Mouse (Mus musculus) lung, embryonic 15.5 days (tissue): Measurements from ENCODE around the gene Jph3. TPM values are rescaled to one million over a fixed set of nuclear protein-coding genes. Genes with fewer than 3 reads are reported as not detected.

Source experiments
- ATAC-seq: fragments of 200-750 bp; cut with Nextera tagmentation; 2 replicates; pipeline ENCODE4 v1.8.0; 2017; ENCODE audit warnings: moderate number of reproducible peaks, borderline replicate concordance; ENCODE audit not compliant: low FRiP score, low TSS enrichment; ENCODE audit errors: extremely low read depth
- H3K27ac ChIP-seq: fragments of 300-500 bp; sonication (generic); 2 replicates; pipeline ENCODE4 v1.5.1; 2015; ENCODE audit warnings: moderate library complexity, mild to moderate bottlenecking, inconsistent platforms
- H3K27me3 ChIP-seq: fragments of 300-500 bp; sonication (generic); 2 replicates; pipeline ENCODE4 v1.6.1; 2015; ENCODE audit warnings: inconsistent platforms
- H3K36me3 ChIP-seq: fragments of 300-500 bp; sonication (generic); 2 replicates; pipeline ENCODE4 v1.6.1; 2015; ENCODE audit warnings: inconsistent platforms
- H3K4me1 ChIP-seq: fragments of 300-500 bp; sonication (generic); 2 replicates; pipeline ENCODE4 v1.6.1; 2015; ENCODE audit warnings: inconsistent platforms
- H3K4me2 ChIP-seq: fragments of 300-500 bp; sonication (generic); 2 replicates; pipeline ENCODE4 v1.6.1; 2015; ENCODE audit warnings: inconsistent platforms, mild to moderate bottlenecking, moderate library complexity
- H3K4me3 ChIP-seq: fragments of 300-500 bp; sonication (generic); 2 replicates; pipeline ENCODE4 v1.5.1; 2015; ENCODE audit warnings: mild to moderate bottlenecking, inconsistent platforms
- H3K9ac ChIP-seq: fragments of 300-500 bp; sonication (generic); 2 replicates; pipeline ENCODE4 v1.6.1; 2015; ENCODE audit warnings: inconsistent platforms
- H3K9me3 ChIP-seq: fragments of 300-500 bp; sonication (generic); 2 replicates; pipeline ENCODE4 v1.6.1; 2016; ENCODE audit warnings: inconsistent platforms
- WGBS: fragments of 180-500 bp; shearing (Covaris S2); methylation state at CpG from one replicate; pipeline ENCODE4 v1.1.7; 2015; 5-methylcytosine and 5-hydroxymethylcytosine counted together
- polyA plus RNA-seq: library from polyadenylated mRNA; unstranded; fragments of >200 nt; fragmentation: Nextera tagmentation; extraction: Ambion mirVana; gene quantifications from 2 replicates; pipeline ENCODE4 v1.2.1, GENCODE M21; 2015

Jph3 gene
- polyA plus RNA-seq: 0.44 and 0.86 TPM in 2 replicates

- Histone ChIP-seq H3K4me1 (peaks cover 6% of the 10 kb centered on the region), H3K9ac (no peak within 1 kb of the TSS), H3K27ac (no peak within 1 kb of the TSS), H3K4me2 (peak within 1 kb of the TSS; percentile 82), H3K9me3 (no peaks in the 10 kb centered on the region), H3K36me3 (no peaks in the 10 kb centered on the region), H3K27me3 (peaks cover 72% of the 10 kb centered on the region), H3K4me3 (peak within 1 kb of the TSS; percentile 44)
- 8% methylated on average over 12 of the region's 12 CpGs for WGBS
- no peak for ATAC-seq
These were observed at the start of gene Jph3 for GRCm38 (mm10) chr8:121729323-121729722. Gene Jph3 (plus strand): TSS chr8:121729623.

GRCm38 (mm10) chr8:121680896-121681295 is 48.5 kb upstream of the Jph3 start:
- Histone ChIP-seq H3K27ac (no peak overlapping the region), H3K9ac (no peak overlapping the region), H3K4me2 (no peak overlapping the region), H3K27me3 (peaks cover 5% of the 10 kb centered on the region; the same call in 1 of the 2 replicates), H3K36me3 (no peaks in the 10 kb centered on the region), H3K4me3 (no peak overlapping the region), H3K9me3 (no peaks in the 10 kb centered on the region), H3K4me1 (no peaks in the 10 kb centered on the region)
- no peak for ATAC-seq
- 84% methylated on average over 4 of the region's 4 CpGs for WGBS

DNA sequence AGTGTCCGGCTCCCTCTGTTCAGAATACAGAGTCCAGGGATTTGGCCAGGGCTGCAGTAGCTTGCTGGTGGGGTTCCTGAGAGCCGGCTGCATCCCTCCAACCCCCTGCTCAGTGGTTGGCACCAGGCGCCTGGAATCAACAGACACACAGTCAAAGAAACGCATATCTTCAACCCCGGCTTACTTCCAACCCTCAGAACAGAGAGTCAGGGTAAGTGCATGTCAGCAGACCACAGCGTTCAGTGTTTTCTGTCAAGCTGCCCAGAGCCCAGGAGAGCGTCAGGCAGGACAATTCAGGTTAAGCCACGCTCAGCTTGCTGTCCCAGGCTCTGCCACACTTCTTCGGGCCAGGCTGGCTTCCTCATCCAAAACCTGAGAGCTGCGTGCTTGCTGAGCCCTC is 48.0 kb upstream of the Jph3 start:
- no peak for ATAC-seq
- Histone ChIP-seq H3K27ac (no peak overlapping the region), H3K27me3 (peaks cover 5% of the 10 kb centered on the region; the same call in 1 of the 2 replicates), H3K4me3 (no peak overlapping the region), H3K36me3 (no peaks in the 10 kb centered on the region), H3K4me1 (no peaks in the 10 kb centered on the region), H3K9me3 (no peaks in the 10 kb centered on the region), H3K4me2 (no peak overlapping the region), H3K9ac (no peak overlapping the region)
- WGBS: 54% methylated on average over 10 of the region's 10 CpGs

DNA sequence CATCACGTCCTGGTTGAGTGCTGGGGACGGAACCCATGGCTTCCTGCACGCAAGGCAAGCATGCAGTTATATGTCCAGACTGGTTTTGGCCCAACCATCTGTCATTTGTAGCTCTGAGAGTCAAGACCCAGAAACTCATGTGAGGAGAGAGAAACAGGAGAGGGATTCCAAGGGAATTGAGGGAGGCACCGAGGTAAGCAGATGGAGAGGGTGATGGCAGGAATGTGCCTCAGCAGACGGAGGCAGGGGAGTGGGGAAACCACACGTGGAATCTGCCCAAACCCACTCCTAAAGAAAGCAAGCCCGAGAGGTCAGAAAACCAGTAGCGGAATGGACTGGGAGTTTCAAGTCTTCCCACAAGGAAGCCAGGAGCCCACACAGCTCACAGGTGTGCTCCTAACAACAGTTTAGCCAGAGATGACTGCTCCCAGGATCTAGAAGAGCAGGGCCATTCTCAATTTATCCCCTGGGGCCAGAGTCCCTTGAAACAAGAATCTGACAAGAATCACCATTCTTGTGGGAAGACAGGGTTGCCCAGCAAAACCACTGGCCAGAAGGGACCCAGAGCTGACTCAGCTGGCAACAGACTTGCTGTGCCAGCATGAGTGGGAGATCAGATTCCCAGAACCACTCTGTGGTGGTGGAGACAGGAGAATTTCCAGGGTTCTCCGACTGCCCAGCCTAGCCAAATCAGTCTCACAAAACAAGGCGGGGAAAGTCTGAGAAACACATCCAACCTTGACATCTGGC is 46.2 kb upstream of the Jph3 start:
- ATAC-seq: no peak
- Histone ChIP-seq H3K36me3 (no peaks in the 10 kb centered on the region), H3K9me3 (no peaks in the 10 kb centered on the region), H3K27me3 (peaks cover 5% of the 10 kb centered on the region; the same call in 1 of the 2 replicates), H3K4me3 (no peak overlapping the region), H3K4me2 (no peak overlapping the region), H3K9ac (no peak overlapping the region), H3K4me1 (no peaks in the 10 kb centered on the region), H3K27ac (no peak overlapping the region)
- WGBS: 58% methylated on average over 10 of the region's 10 CpGs

- H3K9me3 ChIP-seq: no peaks in the 10 kb centered on the region
- no peaks in the 10 kb centered on the region for H3K36me3 ChIP-seq
- no peak for ATAC-seq
- no peak overlapping the region for H3K4me2 ChIP-seq
- no peak overlapping the region for H3K9ac ChIP-seq
- H3K4me3 ChIP-seq: no peak overlapping the region
- no peaks in the 10 kb centered on the region for H3K4me1 ChIP-seq
- H3K27me3 ChIP-seq: peaks cover 5% of the 10 kb centered on the region; the same call in 1 of the 2 replicates
- 19% methylated on average over 4 of the region's 4 CpGs for WGBS
- H3K27ac ChIP-seq: no peak overlapping the region
These were observed 44.0 kb upstream of the Jph3 start for GRCm38 (mm10) chr8:121685419-121685818.

DNA sequence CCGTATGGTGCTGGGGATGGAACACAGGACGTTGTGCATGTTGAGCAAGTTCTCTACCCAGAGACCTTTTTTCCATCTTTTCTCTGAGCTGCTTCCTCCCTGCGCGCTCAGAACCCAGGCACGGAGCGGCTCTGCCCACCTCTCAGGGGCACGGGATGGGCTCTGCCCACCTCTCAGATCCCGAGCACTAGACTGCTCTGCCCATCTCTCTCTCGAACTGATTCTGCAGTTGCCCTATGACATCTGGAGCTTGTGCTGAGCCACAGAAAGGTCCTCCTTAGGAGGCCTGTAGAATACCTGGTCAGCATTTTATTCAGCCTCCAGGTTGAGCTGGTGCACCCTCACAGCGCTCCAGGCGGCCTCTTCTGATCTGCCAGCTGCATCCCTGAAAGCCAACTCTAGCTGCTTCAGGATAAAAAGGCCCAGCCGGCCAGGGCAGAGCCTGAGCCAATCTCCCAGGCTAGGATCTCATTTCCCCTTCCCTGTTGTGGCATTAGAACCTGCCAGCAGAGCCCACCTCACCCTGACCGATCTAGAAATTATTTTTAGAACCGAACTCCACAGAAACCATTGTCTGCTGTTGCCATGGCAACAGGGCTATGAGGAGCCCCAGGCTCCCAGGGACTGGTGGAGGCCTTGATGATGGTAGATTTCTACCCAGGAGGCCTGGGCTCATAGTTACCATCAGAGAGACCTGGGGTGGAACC is 41.8 kb upstream of the Jph3 start:
- Histone ChIP-seq H3K27me3 (no peaks in the 10 kb centered on the region), H3K4me3 (no peak overlapping the region), H3K36me3 (no peaks in the 10 kb centered on the region), H3K9me3 (no peaks in the 10 kb centered on the region), H3K9ac (no peak overlapping the region), H3K4me2 (no peak overlapping the region), H3K27ac (no peak overlapping the region), H3K4me1 (no peaks in the 10 kb centered on the region)
- WGBS: 56% methylated on average over 14 of the region's 14 CpGs
- no peak for ATAC-seq

DNA sequence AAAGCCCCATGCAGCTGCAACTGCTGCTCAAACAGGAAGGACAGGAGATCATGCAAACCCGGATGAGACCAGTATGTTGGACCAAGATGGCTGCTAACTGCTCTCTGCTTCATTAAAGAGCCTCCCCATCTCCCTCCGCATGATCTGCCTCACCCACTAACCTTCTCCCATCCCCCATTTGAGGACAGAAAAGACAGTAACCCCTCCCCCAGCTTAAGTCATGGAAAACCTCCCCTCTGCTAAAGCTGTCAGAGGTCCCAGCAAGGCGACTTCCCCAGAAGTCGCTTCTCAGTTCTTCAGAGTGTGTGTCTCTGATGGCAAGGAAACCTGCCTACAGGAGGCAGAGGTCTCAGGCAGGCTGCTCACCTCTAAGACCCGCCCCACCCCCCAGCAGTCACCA is 40.9 kb upstream of the Jph3 start:
- no peak overlapping the region for H3K4me3 ChIP-seq
- H3K27ac ChIP-seq: no peak overlapping the region
- no peaks in the 10 kb centered on the region for H3K36me3 ChIP-seq
- no peaks in the 10 kb centered on the region for H3K4me1 ChIP-seq
- 32% methylated on average over 5 of the region's 5 CpGs for WGBS
- H3K9ac ChIP-seq: no peak overlapping the region
- ATAC-seq: no peak
- no peak overlapping the region for H3K4me2 ChIP-seq
- no peaks in the 10 kb centered on the region for H3K27me3 ChIP-seq
- H3K9me3 ChIP-seq: no peaks in the 10 kb centered on the region

DNA sequence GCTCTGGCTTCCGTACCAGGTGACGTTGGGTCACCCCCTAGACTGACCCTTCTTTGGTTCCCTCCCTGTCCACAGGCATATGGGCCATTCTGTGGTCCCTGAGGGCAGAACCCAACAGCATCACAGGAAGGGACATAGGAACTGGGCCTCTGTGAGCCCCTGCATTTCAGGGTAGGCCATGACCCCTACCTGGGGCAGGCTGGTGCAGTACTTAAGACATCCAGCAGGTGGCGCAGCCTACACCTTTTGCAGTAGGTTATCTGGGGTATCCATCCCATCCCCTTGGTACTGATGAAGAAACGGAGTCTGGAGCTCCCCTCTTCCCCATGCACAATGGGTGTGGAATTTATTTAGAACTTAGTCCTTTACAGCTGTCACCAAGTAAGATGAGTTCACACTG is 35.0 kb upstream of the Jph3 start:
- H3K27ac ChIP-seq: no peak overlapping the region
- 48% methylated on average over 4 of the region's 4 CpGs for WGBS
- H3K4me2 ChIP-seq: no peak overlapping the region
- no peaks in the 10 kb centered on the region for H3K36me3 ChIP-seq
- no peak overlapping the region for H3K4me3 ChIP-seq
- peaks cover 12% of the 10 kb centered on the region for H3K4me1 ChIP-seq
- no peaks in the 10 kb centered on the region for H3K27me3 ChIP-seq
- H3K9ac ChIP-seq: no peak overlapping the region
- no peaks in the 10 kb centered on the region for H3K9me3 ChIP-seq
- no peak for ATAC-seq

DNA sequence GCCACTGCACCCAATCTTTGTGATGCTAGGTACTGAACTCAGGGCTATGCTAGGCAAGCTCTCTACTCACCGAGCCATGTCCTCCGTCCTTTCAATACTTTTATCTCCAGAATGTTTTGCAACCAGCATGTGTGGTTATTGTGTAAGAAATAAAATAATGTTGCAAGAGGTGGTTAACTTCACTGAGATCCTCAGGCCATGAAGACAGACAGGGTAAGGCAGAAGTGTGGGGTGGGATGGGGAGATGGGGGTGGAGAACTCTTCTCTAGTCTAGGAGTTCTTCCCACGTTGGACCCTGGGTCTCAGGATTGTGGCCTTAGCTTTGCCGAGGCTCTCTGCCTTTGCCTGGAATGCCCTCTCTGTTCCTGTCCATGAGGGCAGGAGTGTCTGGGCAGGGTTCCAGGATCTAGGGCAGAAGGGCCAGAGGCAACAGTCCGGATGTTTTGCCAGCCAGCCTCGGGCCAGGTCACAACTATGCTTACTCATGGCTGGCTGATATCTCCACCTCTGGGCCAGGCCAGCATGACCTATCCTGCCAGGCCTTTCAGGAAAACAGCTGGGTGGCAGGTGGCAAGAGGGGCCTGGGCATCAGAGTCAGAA is 33.7 kb upstream of the Jph3 start:
- Histone ChIP-seq H3K4me3 (no peak overlapping the region), H3K27me3 (no peaks in the 10 kb centered on the region), H3K4me1 (peaks cover 12% of the 10 kb centered on the region), H3K9ac (no peak overlapping the region), H3K27ac (no peak overlapping the region), H3K4me2 (no peak overlapping the region), H3K9me3 (no peaks in the 10 kb centered on the region), H3K36me3 (no peaks in the 10 kb centered on the region)
- ATAC-seq: no peak
- WGBS: 60% methylated on average over 6 of the region's 6 CpGs

- no peaks in the 10 kb centered on the region for H3K9me3 ChIP-seq
- H3K27me3 ChIP-seq: no peaks in the 10 kb centered on the region
- H3K4me3 ChIP-seq: 0 out of 2 replicates have a peak overlapping the region, but pooled peaks have one; percentile 12
- ATAC-seq: peak; percentile 69
- H3K36me3 ChIP-seq: no peaks in the 10 kb centered on the region
- H3K9ac ChIP-seq: no peak overlapping the region
- H3K4me1 ChIP-seq: peaks cover 12% of the 10 kb centered on the region
- no peak overlapping the region for H3K27ac ChIP-seq
- 2% methylated on average over 17 of the region's 17 CpGs for WGBS
- peak overlapping the region; percentile 43 for H3K4me2 ChIP-seq
These were observed 31.4 kb upstream of the Jph3 start for GRCm38 (mm10) chr8:121697735-121698614.

DNA sequence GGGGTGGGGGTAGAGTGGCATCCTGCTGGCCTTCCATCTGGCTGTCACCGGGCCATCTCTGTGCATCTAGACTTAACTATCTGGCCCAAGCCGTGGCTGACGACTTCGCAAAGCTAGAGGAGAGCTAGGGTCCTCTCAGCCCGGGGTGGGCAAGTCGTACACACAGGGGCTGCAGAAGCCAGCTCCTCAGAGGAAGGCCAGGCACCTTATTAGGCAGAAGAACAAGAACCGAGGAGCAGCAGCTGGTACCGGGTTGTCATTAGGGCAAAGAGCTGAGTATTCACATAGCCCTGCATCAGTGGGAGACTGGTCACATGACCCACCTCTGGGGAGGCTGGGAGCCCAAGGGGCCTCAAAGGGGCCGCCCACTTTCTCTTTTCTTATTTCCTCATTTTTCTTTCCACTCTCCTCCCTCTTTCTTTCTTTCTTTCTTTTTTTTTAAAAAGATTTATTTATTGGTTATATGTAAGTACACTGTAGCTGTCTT is 30.8 kb upstream of the Jph3 start:
- no peak overlapping the region for H3K9ac ChIP-seq
- H3K36me3 ChIP-seq: no peaks in the 10 kb centered on the region
- peak; percentile 55; the same call in 1 of the 2 replicates for ATAC-seq
- WGBS: 9% methylated on average over 9 of the region's 9 CpGs
- H3K4me1 ChIP-seq: peaks cover 12% of the 10 kb centered on the region
- no peaks in the 10 kb centered on the region for H3K9me3 ChIP-seq
- no peaks in the 10 kb centered on the region for H3K27me3 ChIP-seq
- H3K4me2 ChIP-seq: peak overlapping the region; percentile 43
- H3K4me3 ChIP-seq: 0 out of 2 replicates have a peak overlapping the region, but pooled peaks have one; percentile 12
- no peak overlapping the region for H3K27ac ChIP-seq
